Mouse (Mus musculus): ENCODE measurements around the gene Asap3. TPM values are rescaled to one million over a fixed set of nuclear protein-coding genes. Genes with fewer than 3 reads are reported as not detected.

Gene Asap3
- polyA plus RNA-seq, 1 experiment from 2014 or later, result 1.5 TPM

GRCm38 (mm10) chr4:136186315-136186714, 19.9 kb upstream of the Asap3 start:
- Histone ChIP-seq H3K4me3 (ENCODE audit: control insufficient read depth in 1 of 2, insufficient read depth in 1 of 2, low read depth in 1 of 2, low read length in 2 of 2) (no peak overlapping the region), H3K36me3 (ENCODE audit: control insufficient read depth, insufficient read depth, low read length) (peaks cover 20% of the 10 kb centered on the region), H3K9ac (ENCODE audit: low read length) (no peak overlapping the region), H3K9me3 (ENCODE audit: control insufficient read depth, low read length) (no peaks in the 10 kb centered on the region), H3K4me1 (ENCODE audit: control insufficient read depth in 2 of 2, insufficient read depth in 2 of 2, low read length in 2 of 2) (peaks cover 9 to 12% of the 10 kb centered on the region in 2 experiments; a peak in 3 of 4 replicates), H3K27ac (replicated peaks in 1 of 2; ENCODE audit: control insufficient read depth in 1 of 2, insufficient read depth in 1 of 2, low read depth in 2 of 2, low read length in 2 of 2) (peak overlapping the region in 1 of 2 experiments; percentile 59; a peak in 1 of 4 replicates), H3K4me2 (ENCODE audit: low read length) (no peak overlapping the region), H3K27me3 (ENCODE audit: control insufficient read depth, insufficient read depth, low read length) (no peaks in the 10 kb centered on the region)
- ATAC-seq (ENCODE audit: insufficient number of reproducible peaks, insufficient read depth, low FRiP score, low read depth), result no peak
- WGBS, result 83% methylated on average over 8 of the region's 8 CpGs

GRCm38 (mm10) chr4:136186739-136187472, 19.3 kb upstream of the Asap3 start:
- Histone ChIP-seq H3K4me3 (ENCODE audit: control insufficient read depth in 1 of 2, insufficient read depth in 1 of 2, low read depth in 1 of 2, low read length in 2 of 2) (no peak overlapping the region), H3K4me1 (ENCODE audit: control insufficient read depth in 2 of 2, insufficient read depth in 2 of 2, low read length in 2 of 2) (peaks cover 9 to 12% of the 10 kb centered on the region in 2 experiments; a peak in 3 of 4 replicates), H3K4me2 (ENCODE audit: low read length) (no peak overlapping the region), H3K9ac (ENCODE audit: low read length) (no peak overlapping the region), H3K36me3 (ENCODE audit: control insufficient read depth, insufficient read depth, low read length) (peaks cover 20% of the 10 kb centered on the region), H3K27ac (replicated peaks in 1 of 2; ENCODE audit: control insufficient read depth in 1 of 2, insufficient read depth in 1 of 2, low read depth in 2 of 2, low read length in 2 of 2) (no peak overlapping the region), H3K9me3 (ENCODE audit: control insufficient read depth, low read length) (no peaks in the 10 kb centered on the region), H3K27me3 (ENCODE audit: control insufficient read depth, insufficient read depth, low read length) (no peaks in the 10 kb centered on the region)
- WGBS, result 85% methylated on average over 23 of the region's 23 CpGs
- no peak for ATAC-seq (ENCODE audit: insufficient number of reproducible peaks, insufficient read depth, low FRiP score, low read depth)

GRCm38 (mm10) chr4:136188973-136189737, 17.0 kb upstream of the Asap3 start:
- Histone ChIP-seq H3K27me3 (ENCODE audit: control insufficient read depth, insufficient read depth, low read length) (no peaks in the 10 kb centered on the region), H3K9ac (ENCODE audit: low read length) (no peak overlapping the region), H3K36me3 (ENCODE audit: control insufficient read depth, insufficient read depth, low read length) (peaks cover 27% of the 10 kb centered on the region), H3K27ac (replicated peaks in 1 of 2; ENCODE audit: control insufficient read depth in 1 of 2, insufficient read depth in 1 of 2, low read depth in 2 of 2, low read length in 2 of 2) (no peak overlapping the region), H3K4me2 (ENCODE audit: low read length) (no peak overlapping the region), H3K9me3 (ENCODE audit: control insufficient read depth, low read length) (no peaks in the 10 kb centered on the region), H3K4me3 (ENCODE audit: control insufficient read depth in 1 of 2, insufficient read depth in 1 of 2, low read depth in 1 of 2, low read length in 2 of 2) (no peak overlapping the region), H3K4me1 (ENCODE audit: control insufficient read depth in 2 of 2, insufficient read depth in 2 of 2, low read length in 2 of 2) (peaks cover 9 to 17% of the 10 kb centered on the region in 2 experiments; a peak in 3 of 4 replicates)
- WGBS, result 85% methylated on average over 6 of the region's 6 CpGs
- ATAC-seq (ENCODE audit: insufficient number of reproducible peaks, insufficient read depth, low FRiP score, low read depth), result no peak

- Histone ChIP-seq H3K4me3 (ENCODE audit: control insufficient read depth in 1 of 2, insufficient read depth in 1 of 2, low read depth in 1 of 2, low read length in 2 of 2) (no peak overlapping the region), H3K4me2 (ENCODE audit: low read length) (no peak overlapping the region), H3K4me1 (ENCODE audit: control insufficient read depth in 2 of 2, insufficient read depth in 2 of 2, low read length in 2 of 2) (peaks cover 15 to 23% of the 10 kb centered on the region in 2 experiments), H3K9me3 (ENCODE audit: control insufficient read depth, low read length) (no peaks in the 10 kb centered on the region), H3K27me3 (ENCODE audit: control insufficient read depth, insufficient read depth, low read length) (no peaks in the 10 kb centered on the region), H3K9ac (ENCODE audit: low read length) (0 out of 2 replicates have a peak overlapping the region, but pooled peaks have one; percentile 16), H3K27ac (replicated peaks in 1 of 2; ENCODE audit: control insufficient read depth in 1 of 2, insufficient read depth in 1 of 2, low read depth in 2 of 2, low read length in 2 of 2) (no peak overlapping the region), H3K36me3 (ENCODE audit: control insufficient read depth, insufficient read depth, low read length) (peaks cover 27% of the 10 kb centered on the region)
- 60% methylated on average over 8 of the region's 8 CpGs for WGBS
- no peak for ATAC-seq (ENCODE audit: insufficient number of reproducible peaks, insufficient read depth, low FRiP score, low read depth)
These were observed 16.3 kb upstream of the Asap3 start for GRCm38 (mm10) chr4:136189912-136190311.

GRCm38 (mm10) chr4:136193571-136193970, 12.6 kb upstream of the Asap3 start:
- ATAC-seq (ENCODE audit: insufficient number of reproducible peaks, insufficient read depth, low FRiP score, low read depth), result no peak
- 55% methylated on average over 3 of the region's 3 CpGs for WGBS
- H3K4me3 ChIP-seq (ENCODE audit: control insufficient read depth in 1 of 2, insufficient read depth in 1 of 2, low read depth in 1 of 2, low read length in 2 of 2), result no peak overlapping the region
- H3K4me1 ChIP-seq (ENCODE audit: control insufficient read depth in 2 of 2, insufficient read depth in 2 of 2, low read length in 2 of 2), result peaks cover 12 to 21% of the 10 kb centered on the region in 2 experiments
- H3K4me2 ChIP-seq (ENCODE audit: low read length), result no peak overlapping the region
- no peaks in the 10 kb centered on the region for H3K9me3 ChIP-seq (ENCODE audit: control insufficient read depth, low read length)
- no peaks in the 10 kb centered on the region for H3K27me3 ChIP-seq (ENCODE audit: control insufficient read depth, insufficient read depth, low read length)
- no peak overlapping the region for H3K9ac ChIP-seq (ENCODE audit: low read length)
- peaks cover 9% of the 10 kb centered on the region for H3K36me3 ChIP-seq (ENCODE audit: control insufficient read depth, insufficient read depth, low read length)
- no peak overlapping the region for H3K27ac ChIP-seq (replicated peaks in 1 of 2; ENCODE audit: control insufficient read depth in 1 of 2, insufficient read depth in 1 of 2, low read depth in 2 of 2, low read length in 2 of 2)

- Histone ChIP-seq H3K36me3 (ENCODE audit: control insufficient read depth, insufficient read depth, low read length) (peaks cover 8% of the 10 kb centered on the region; the same call in 1 of the 2 replicates), H3K4me1 (ENCODE audit: control insufficient read depth in 2 of 2, insufficient read depth in 2 of 2, low read length in 2 of 2) (peaks cover 10 to 18% of the 10 kb centered on the region in 2 experiments), H3K27me3 (ENCODE audit: control insufficient read depth, insufficient read depth, low read length) (no peaks in the 10 kb centered on the region), H3K4me3 (ENCODE audit: control insufficient read depth in 1 of 2, insufficient read depth in 1 of 2, low read depth in 1 of 2, low read length in 2 of 2) (no peak overlapping the region), H3K9me3 (ENCODE audit: control insufficient read depth, low read length) (no peaks in the 10 kb centered on the region), H3K9ac (ENCODE audit: low read length) (no peak overlapping the region), H3K27ac (replicated peaks in 1 of 2; ENCODE audit: control insufficient read depth in 1 of 2, insufficient read depth in 1 of 2, low read depth in 2 of 2, low read length in 2 of 2) (no peak overlapping the region), H3K4me2 (ENCODE audit: low read length) (no peak overlapping the region)
- ATAC-seq (ENCODE audit: insufficient number of reproducible peaks, insufficient read depth, low FRiP score, low read depth), result no peak
- WGBS, result 16% methylated on average over 7 of the region's 7 CpGs
These were observed 11.1 kb upstream of the Asap3 start for GRCm38 (mm10) chr4:136195029-136195428.

- WGBS, result 52% methylated on average over 9 of the region's 9 CpGs
- H3K27ac ChIP-seq (replicated peaks in 1 of 2; ENCODE audit: control insufficient read depth in 1 of 2, insufficient read depth in 1 of 2, low read depth in 2 of 2, low read length in 2 of 2), result no peak overlapping the region
These were observed 10.5 kb upstream of the Asap3 start for GRCm38 (mm10) chr4:136195629-136196028.

More at GRCm38 (mm10) chr4:136195629-136196028, 10.5 kb upstream of the Asap3 start:
- no peak for ATAC-seq (ENCODE audit: insufficient number of reproducible peaks, insufficient read depth, low FRiP score, low read depth)
- H3K4me1 ChIP-seq (ENCODE audit: control insufficient read depth in 2 of 2, insufficient read depth in 2 of 2, low read length in 2 of 2), result peaks cover 10 to 16% of the 10 kb centered on the region in 2 experiments
- no peak overlapping the region for H3K9ac ChIP-seq (ENCODE audit: low read length)
- no peak overlapping the region for H3K4me2 ChIP-seq (ENCODE audit: low read length)
- peaks cover 8% of the 10 kb centered on the region; the same call in 1 of the 2 replicates for H3K36me3 ChIP-seq (ENCODE audit: control insufficient read depth, insufficient read depth, low read length)
- no peaks in the 10 kb centered on the region for H3K27me3 ChIP-seq (ENCODE audit: control insufficient read depth, insufficient read depth, low read length)
- no peak overlapping the region for H3K4me3 ChIP-seq (ENCODE audit: control insufficient read depth in 1 of 2, insufficient read depth in 1 of 2, low read depth in 1 of 2, low read length in 2 of 2)
- no peaks in the 10 kb centered on the region for H3K9me3 ChIP-seq (ENCODE audit: control insufficient read depth, low read length)

Data from heart, embryonic 14.5 days (tissue).